In the genomic region with DNA sequence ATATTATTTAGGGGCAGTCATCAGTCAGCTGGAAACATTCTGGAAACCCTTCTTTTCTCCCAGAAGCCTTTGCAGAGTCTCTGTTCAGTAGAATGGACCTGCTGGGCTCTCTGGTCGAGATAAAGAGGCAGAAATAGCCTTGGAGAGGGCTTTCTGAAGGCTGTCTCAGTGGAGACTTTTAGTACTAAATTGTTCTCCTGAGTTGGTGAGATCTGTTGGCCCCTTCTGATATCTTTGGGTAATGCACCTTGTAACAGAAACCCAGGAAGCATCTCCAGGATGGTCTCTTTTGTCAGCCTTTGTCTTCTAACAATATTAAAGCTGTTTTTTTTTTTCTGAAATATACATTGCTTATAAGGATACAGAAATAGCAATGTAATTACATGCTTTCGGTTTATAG, we compare ENCODE assay signal across 17 mouse cellular contexts. TPM values are rescaled to one million over a fixed set of nuclear protein-coding genes. Genes with fewer than 3 reads are reported as not detected.
A peak's percentile ranks its signal among the peaks of the same experiment; 100 is the strongest.
DNase-seq lines count a peak whose midpoint lies in the region; ATAC-seq and TF ChIP-seq lines count a peak whose summit lies in the region.
"Had no signal": no experiment of that assay in that cellular context is flagged by ENCODE, and none has a peak within 500 bp of the region (broad histone marks: within the 10 kb centered on the region; RNA-seq: fewer than 3 reads in every experiment).

No protein-coding gene starts in this region.

- ATAC-seq in forebrain, embryonic 13.5 days, result no peak
- ATAC-seq in forebrain, embryonic 11.5 days (replicated peaks; ENCODE audit: low FRiP score), result no peak
- no peak for ATAC-seq in forebrain, postnatal 0 days
- no peak for ATAC-seq in neural tube, embryonic 13.5 days (ENCODE audit: low read depth)
- ATAC-seq: intestine, postnatal 0 days had no signal

- no peaks in the 10 kb centered on the region for H3K9me3 ChIP-seq in forebrain, embryonic 13.5 days (replicated peaks)
- H3K9me3 ChIP-seq in forebrain, embryonic 11.5 days (ENCODE audit: control insufficient read depth, low read length), result no peaks in the 10 kb centered on the region
- H3K9me3 ChIP-seq in forebrain, postnatal 0 days (ENCODE audit: low read length), result no peaks in the 10 kb centered on the region
- H3K9me3 ChIP-seq in midbrain, embryonic 10.5 days (replicated peaks), result no peaks in the 10 kb centered on the region
- H3K9me3 ChIP-seq in neural tube, embryonic 13.5 days, result no peaks in the 10 kb centered on the region
- H3K9me3 ChIP-seq: embryonic facial prominence, embryonic 15.5 days; heart, embryonic 12.5 days had no signal

- peak; percentile 43; the same call in 1 of the 2 replicates for TF ChIP-seq CTCF in forebrain, postnatal 0 days (IDR thresholded peaks at IDR 0.05; ENCODE audit: low read depth)

- peak overlapping the region; percentile 35; the same call in 1 of the 2 replicates for H3K27ac ChIP-seq in forebrain, embryonic 13.5 days
- H3K27ac ChIP-seq in forebrain, embryonic 11.5 days (ENCODE audit: low read depth, low read length), result no peak overlapping the region
- H3K27ac ChIP-seq in forebrain, postnatal 0 days (ENCODE audit: low read depth, low read length), result 0 out of 2 replicates have a peak overlapping the region, but pooled peaks have one; percentile 24
- peak overlapping the region; percentile 82; the same call in 1 of the 2 replicates for H3K27ac ChIP-seq in midbrain, embryonic 10.5 days (replicated peaks)
- H3K27ac ChIP-seq in neural tube, embryonic 13.5 days (replicated peaks), result peak overlapping the region; percentile 96
- H3K27ac ChIP-seq: embryonic facial prominence, embryonic 15.5 days had no signal

- peak overlapping the region; percentile 97 for H3K4me2 ChIP-seq in forebrain, embryonic 13.5 days
- H3K4me2 ChIP-seq in forebrain, embryonic 11.5 days (ENCODE audit: low read depth, low read length, severe bottlenecking), result no peak overlapping the region
- H3K4me2 ChIP-seq in forebrain, postnatal 0 days (ENCODE audit: low read depth), result peak overlapping the region; percentile 88
- H3K4me2 ChIP-seq in neural tube, embryonic 13.5 days, result peak overlapping the region; percentile 87
- H3K4me2 ChIP-seq: embryonic facial prominence, embryonic 15.5 days; heart, embryonic 12.5 days had no signal

- no peaks in the 10 kb centered on the region for H3K36me3 ChIP-seq in forebrain, embryonic 13.5 days (ENCODE audit: poor library complexity, severe bottlenecking)
- no peaks in the 10 kb centered on the region for H3K36me3 ChIP-seq in forebrain, embryonic 11.5 days (ENCODE audit: control insufficient read depth, insufficient read depth, low read length)
- no peaks in the 10 kb centered on the region for H3K36me3 ChIP-seq in forebrain, postnatal 0 days (ENCODE audit: insufficient read depth)
- H3K36me3 ChIP-seq in midbrain, embryonic 10.5 days, result no peaks in the 10 kb centered on the region
- H3K36me3 ChIP-seq in neural tube, embryonic 13.5 days, result no peaks in the 10 kb centered on the region
- H3K36me3 ChIP-seq: embryonic facial prominence, embryonic 15.5 days; heart, embryonic 12.5 days had no signal

- H3K27me3 ChIP-seq in forebrain, embryonic 13.5 days, result 0 out of 2 replicates have a peak, but pooled peaks cover 2% of the 10 kb centered on the region
- H3K27me3 ChIP-seq in forebrain, embryonic 11.5 days (ENCODE audit: control insufficient read depth, insufficient read depth, low read length), result peaks cover 2% of the 10 kb centered on the region; the same call in 1 of the 2 replicates
- H3K27me3 ChIP-seq in forebrain, postnatal 0 days (ENCODE audit: insufficient read depth, low read length), result no peaks in the 10 kb centered on the region; the same call in 1 of the 2 replicates
- H3K27me3 ChIP-seq in midbrain, embryonic 10.5 days (ENCODE audit: low read depth, poor library complexity, severe bottlenecking), result peaks cover 33% of the 10 kb centered on the region
- peaks cover 6% of the 10 kb centered on the region for H3K27me3 ChIP-seq in neural tube, embryonic 13.5 days

- peak overlapping the region; percentile 64 for H3K4me3 ChIP-seq in forebrain, embryonic 13.5 days
- no peak overlapping the region for H3K4me3 ChIP-seq in forebrain, embryonic 11.5 days (ENCODE audit: low read depth, low read length)
- peak overlapping the region; percentile 71 for H3K4me3 ChIP-seq in forebrain, postnatal 0 days (ENCODE audit: low read depth, low read length)
- peak overlapping the region; percentile 87; the same call in 1 of the 2 replicates for H3K4me3 ChIP-seq in midbrain, embryonic 10.5 days
- H3K4me3 ChIP-seq in neural tube, embryonic 13.5 days, result peak overlapping the region; percentile 77
- H3K4me3 ChIP-seq: embryonic facial prominence, embryonic 15.5 days; heart, embryonic 12.5 days had no signal

- DNase-seq in forebrain, embryonic 11.5 days (ENCODE audit: low spot score), result no peak
- DNase-seq in forebrain, postnatal 0 days, result peak; percentile 40
- DNase-seq in midbrain, embryonic 10.5 days (ENCODE audit: low spot score), result no peak
- no peak for DNase-seq in urinary bladder, postnatal 10 days (ENCODE audit: low spot score)
- no peak for DNase-seq in embryo, embryonic 9.5 days (ENCODE audit: extremely low spot score)
- DNase-seq in kidney, postnatal 36 days, result no peak
- DNase-seq: cerebellum, adult 11-12 months; gastrocnemius, postnatal 25 days; heart, postnatal 36 days; lung, postnatal 4 days; right cerebral cortex, postnatal 4 days; thymus, postnatal 4 days had no signal

- WGBS in forebrain, embryonic 13.5 days, result 45% methylated on average over 2 of the region's 2 CpGs
- 55% methylated on average over 2 of the region's 2 CpGs for WGBS in forebrain, embryonic 11.5 days
- 38% methylated on average over 2 of the region's 2 CpGs for WGBS in forebrain, postnatal 0 days
- WGBS in midbrain, embryonic 10.5 days, result 59% methylated on average over 2 of the region's 2 CpGs
- 30% methylated on average over 2 of the region's 2 CpGs for WGBS in neural tube, embryonic 13.5 days

- H3K4me1 ChIP-seq in forebrain, embryonic 13.5 days, result peaks cover 72% of the 10 kb centered on the region
- peaks cover 26% of the 10 kb centered on the region for H3K4me1 ChIP-seq in forebrain, embryonic 11.5 days (replicated peaks; ENCODE audit: control insufficient read depth, insufficient read depth, low read length)
- peaks cover 21% of the 10 kb centered on the region for H3K4me1 ChIP-seq in forebrain, postnatal 0 days (ENCODE audit: insufficient read depth)
- H3K4me1 ChIP-seq in midbrain, embryonic 10.5 days, result peaks cover 88% of the 10 kb centered on the region
- peaks cover 75% of the 10 kb centered on the region for H3K4me1 ChIP-seq in neural tube, embryonic 13.5 days (replicated peaks)

- H3K9ac ChIP-seq in forebrain, embryonic 13.5 days, result 0 out of 2 replicates have a peak overlapping the region, but pooled peaks have one; percentile 21
- H3K9ac ChIP-seq in forebrain, embryonic 11.5 days (ENCODE audit: low read length), result no peak overlapping the region
- H3K9ac ChIP-seq in forebrain, postnatal 0 days, result no peak overlapping the region
- peak overlapping the region; percentile 96 for H3K9ac ChIP-seq in neural tube, embryonic 13.5 days
- H3K9ac ChIP-seq: embryonic facial prominence, embryonic 15.5 days; heart, embryonic 12.5 days had no signal

RNA-seq across cellular contexts. Expression of a gene that starts 2.6 kb away (rescaled TPM):
- 10.8 and 13.7 TPM in 2 replicates for polyA plus RNA-seq in forebrain, embryonic 13.5 days (2015; fragmentation: Nextera tagmentation; extraction: Ambion mirVana)
- polyA plus RNA-seq in forebrain, embryonic 11.5 days (2014; fragmentation: Nextera tagmentation; extraction: Ambion mirVana), result 7.7 and 8.0 TPM in 2 replicates
- total RNA-seq in forebrain, postnatal 0 days (2014; rRNA removed), result 77.1 and 82.0 TPM in 2 replicates
- 8.0 and 18.4 TPM in 2 replicates for polyA plus RNA-seq in forebrain, postnatal 0 days (2015; fragmentation: Nextera tagmentation; extraction: Ambion mirVana)
- polyA plus RNA-seq in midbrain, embryonic 10.5 days (2016; fragmentation: Nextera tagmentation; extraction: Ambion mirVana), result 7.9 and 11.4 TPM in 2 replicates
- 18.8 and 22.5 TPM in 2 replicates for polyA plus RNA-seq in neural tube, embryonic 13.5 days (2015; fragmentation: Nextera tagmentation; extraction: Ambion mirVana)

Comparison
In these comparisons a context has a peak if more than half of its experiments do, and no peak if none do; other contexts are left out.
1. H3K9ac ChIP-seq: peak in forebrain, embryonic 13.5 days (single experiment) and neural tube, embryonic 13.5 days (single experiment); none in forebrain, embryonic 11.5 days (single experiment) and forebrain, postnatal 0 days (single experiment).